Mouse (Mus musculus) megakaryocyte, embryonic 14.5 days (primary cell): ENCODE data around the gene Fbrs.

ENCODE experiments used
- FLI1 ChIP-seq: IDR thresholded peaks from 2 replicates; pipeline ENCODE4 v1.6.1; 2012; ENCODE audit warnings: low read length, inconsistent platforms, mixed read lengths
- GATA1 ChIP-seq: IDR thresholded peaks from 3 replicates; pipeline ENCODE4 v1.6.1; 2012; ENCODE audit warnings: mixed read lengths, low read length, inconsistent platforms, borderline replicate concordance

DNA sequence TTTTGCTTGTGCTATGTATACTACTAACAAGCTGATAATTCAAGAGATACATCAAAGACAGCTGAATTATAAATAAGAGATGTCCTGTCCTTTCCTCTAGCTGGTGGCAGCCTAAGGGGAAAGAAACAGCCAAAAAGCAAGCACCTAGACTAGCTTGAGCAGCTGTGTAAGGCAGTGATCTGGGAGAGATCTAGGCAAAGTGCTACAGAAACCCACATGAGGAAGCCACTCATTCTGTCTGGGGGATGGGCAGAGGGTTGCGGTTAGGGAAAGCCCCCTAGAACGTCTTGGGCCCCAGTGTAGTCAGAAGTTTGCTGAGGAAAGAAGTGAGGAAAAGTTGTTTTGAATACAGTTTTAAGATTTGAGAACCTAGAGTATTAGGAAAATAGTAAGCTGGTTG lies 1.3 kb downstream of the Fbrs start:
- TF ChIP-seq GATA1 (no peak), FLI1 (no peak)
